Mouse (Mus musculus): ENCODE measurements at regions not wholly inside any gene's neighbourhood (a gene's known extent, or its start where the extent isn't known, plus 50 kb on each side); places are given as distances from the start of the nearest gene placed in this dataset.

GRCm38 (mm10) chr4:137181252-137181651 is 96.0 kb upstream of the Wnt4 start:
- Histone ChIP-seq H3K27ac (ENCODE audit: low read depth) (no peak overlapping the region), H3K4me2 (ENCODE audit: low read length) (no peak overlapping the region), H3K9me3 (ENCODE audit: control insufficient read depth, low read length) (no peaks in the 10 kb centered on the region), H3K36me3 (ENCODE audit: control insufficient read depth, insufficient read depth, low read length) (no peaks in the 10 kb centered on the region), H3K27me3 (replicated peaks; ENCODE audit: control insufficient read depth, insufficient read depth, low read length) (no peaks in the 10 kb centered on the region), H3K9ac (ENCODE audit: low read length) (no peak overlapping the region), H3K4me1 (replicated peaks; ENCODE audit: control insufficient read depth, insufficient read depth, low read length) (peaks cover 6% of the 10 kb centered on the region; the same call in 1 of the 2 replicates), H3K4me3 (ENCODE audit: low read depth, low read length) (no peak overlapping the region)
- ATAC-seq (replicated peaks; ENCODE audit: low FRiP score, low TSS enrichment, low read depth) = no peak
- no peak for DNase-seq (ENCODE audit: low spot score)
- WGBS = 38% methylated on average over 8 of the region's 8 CpGs

- no peak for ATAC-seq (replicated peaks; ENCODE audit: low FRiP score, low TSS enrichment, low read depth)
- no peak overlapping the region for H3K27ac ChIP-seq (ENCODE audit: low read depth)
- no peak overlapping the region for H3K4me3 ChIP-seq (ENCODE audit: low read depth, low read length)
- H3K9ac ChIP-seq (ENCODE audit: low read length) = no peak overlapping the region
- DNase-seq (ENCODE audit: low spot score) = no peak
- H3K27me3 ChIP-seq (replicated peaks; ENCODE audit: control insufficient read depth, insufficient read depth, low read length) = no peaks in the 10 kb centered on the region
- H3K36me3 ChIP-seq (ENCODE audit: control insufficient read depth, insufficient read depth, low read length) = no peaks in the 10 kb centered on the region
- no peak overlapping the region for H3K4me2 ChIP-seq (ENCODE audit: low read length)
- 77% methylated on average over 2 of the region's 2 CpGs for WGBS
- H3K9me3 ChIP-seq (ENCODE audit: control insufficient read depth, low read length) = no peaks in the 10 kb centered on the region
- peaks cover 6% of the 10 kb centered on the region; the same call in 1 of the 2 replicates for H3K4me1 ChIP-seq (replicated peaks; ENCODE audit: control insufficient read depth, insufficient read depth, low read length)
Measured at GRCm38 (mm10) chr4:137180083-137180482, 97.2 kb upstream of the Wnt4 start.

DNA sequence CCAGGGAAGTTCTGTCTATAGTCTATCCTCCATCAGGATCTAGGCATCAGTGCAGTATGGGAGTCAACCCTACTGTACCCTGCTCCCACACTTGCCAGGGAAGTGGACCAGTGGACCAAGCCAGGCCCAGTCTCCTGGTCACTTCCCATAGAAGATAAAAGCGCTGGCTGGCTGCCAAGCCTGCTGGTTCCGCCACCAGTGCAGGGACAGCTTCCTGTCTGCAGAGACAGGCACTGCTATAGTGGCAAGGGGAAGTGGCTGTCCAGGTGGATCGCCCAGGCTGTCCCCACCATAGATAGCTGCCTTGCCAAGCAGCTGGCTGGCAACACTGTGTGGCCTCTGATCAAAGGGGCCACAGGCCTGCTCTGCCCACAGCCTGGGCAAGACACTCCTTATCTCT is 98.5 kb upstream of the Wnt4 start:
- WGBS = 66% methylated on average over 3 of the region's 3 CpGs
- H3K27ac ChIP-seq (ENCODE audit: low read depth) = no peak overlapping the region
- ATAC-seq (replicated peaks; ENCODE audit: low FRiP score, low TSS enrichment, low read depth) (no peak), DNase-seq (ENCODE audit: low spot score) (no peak)
- H3K4me1 ChIP-seq (replicated peaks; ENCODE audit: control insufficient read depth, insufficient read depth, low read length) = 0 out of 2 replicates have a peak, but pooled peaks cover 3% of the 10 kb centered on the region
- H3K9me3 ChIP-seq (ENCODE audit: control insufficient read depth, low read length) = no peaks in the 10 kb centered on the region
- no peak overlapping the region for H3K4me3 ChIP-seq (ENCODE audit: low read depth, low read length)
- H3K9ac ChIP-seq (ENCODE audit: low read length) = no peak overlapping the region
- no peaks in the 10 kb centered on the region for H3K36me3 ChIP-seq (ENCODE audit: control insufficient read depth, insufficient read depth, low read length)
- no peak overlapping the region for H3K4me2 ChIP-seq (ENCODE audit: low read length)
- H3K27me3 ChIP-seq (replicated peaks; ENCODE audit: control insufficient read depth, insufficient read depth, low read length) = no peaks in the 10 kb centered on the region

- Histone ChIP-seq H3K9ac (ENCODE audit: low read length) (no peak overlapping the region), H3K4me2 (ENCODE audit: low read length) (peak overlapping the region; percentile 34), H3K36me3 (ENCODE audit: control insufficient read depth, insufficient read depth, low read length) (no peaks in the 10 kb centered on the region), H3K27me3 (replicated peaks; ENCODE audit: control insufficient read depth, insufficient read depth, low read length) (no peaks in the 10 kb centered on the region), H3K27ac (ENCODE audit: low read depth) (no peak overlapping the region), H3K4me3 (ENCODE audit: low read depth, low read length) (peak overlapping the region; percentile 12), H3K4me1 (replicated peaks; ENCODE audit: control insufficient read depth, insufficient read depth, low read length) (no peaks in the 10 kb centered on the region), H3K9me3 (ENCODE audit: control insufficient read depth, low read length) (no peaks in the 10 kb centered on the region)
- ATAC-seq (replicated peaks; ENCODE audit: low FRiP score, low TSS enrichment, low read depth) (peak; percentile 81), DNase-seq (ENCODE audit: low spot score) (no peak)
- 32% methylated on average over 9 of the region's 9 CpGs for WGBS
Measured at GRCm38 (mm10) chr4:137164933-137165332, 112.4 kb upstream of the Wnt4 start.

GRCm38 (mm10) chr4:137164429-137164828 is 112.9 kb upstream of the Wnt4 start:
- DNase-seq (ENCODE audit: low spot score) (peak; percentile 96), ATAC-seq (replicated peaks; ENCODE audit: low FRiP score, low TSS enrichment, low read depth) (peak; percentile 59; the same call in 1 of the 2 replicates)
- Histone ChIP-seq H3K36me3 (ENCODE audit: control insufficient read depth, insufficient read depth, low read length) (no peaks in the 10 kb centered on the region), H3K27me3 (replicated peaks; ENCODE audit: control insufficient read depth, insufficient read depth, low read length) (no peaks in the 10 kb centered on the region), H3K4me1 (replicated peaks; ENCODE audit: control insufficient read depth, insufficient read depth, low read length) (no peaks in the 10 kb centered on the region), H3K9ac (ENCODE audit: low read length) (no peak overlapping the region), H3K4me3 (ENCODE audit: low read depth, low read length) (peak overlapping the region; percentile 12), H3K27ac (ENCODE audit: low read depth) (no peak overlapping the region), H3K9me3 (ENCODE audit: control insufficient read depth, low read length) (no peaks in the 10 kb centered on the region), H3K4me2 (ENCODE audit: low read length) (peak overlapping the region; percentile 34)
- WGBS = 6% methylated on average over 12 of the region's 12 CpGs

DNA sequence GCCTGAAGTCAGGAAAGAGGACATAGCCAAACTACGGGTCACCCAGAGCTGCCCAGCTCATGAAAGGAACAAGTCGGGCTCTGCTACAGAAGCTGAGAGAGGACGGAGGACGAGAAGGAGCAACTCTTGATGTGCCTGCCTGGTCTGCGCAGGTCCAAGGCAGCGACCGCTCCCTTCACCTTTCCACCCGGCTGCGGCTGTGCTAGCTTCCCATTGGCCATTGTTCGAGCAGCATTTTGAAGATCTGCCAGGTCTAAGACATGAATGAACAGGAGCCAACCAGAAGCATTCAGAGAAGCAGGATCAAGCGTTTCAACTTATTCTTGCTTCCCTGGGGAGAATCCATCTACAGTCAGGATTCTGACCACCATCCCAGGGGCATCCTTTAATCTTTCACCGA is 113.3 kb upstream of the Wnt4 start:
- WGBS = 66% methylated on average over 12 of the region's 12 CpGs
- Histone ChIP-seq H3K4me3 (ENCODE audit: low read depth, low read length) (no peak overlapping the region), H3K27me3 (replicated peaks; ENCODE audit: control insufficient read depth, insufficient read depth, low read length) (no peaks in the 10 kb centered on the region), H3K4me2 (ENCODE audit: low read length) (no peak overlapping the region), H3K27ac (ENCODE audit: low read depth) (no peak overlapping the region), H3K9ac (ENCODE audit: low read length) (no peak overlapping the region), H3K9me3 (ENCODE audit: control insufficient read depth, low read length) (no peaks in the 10 kb centered on the region), H3K36me3 (ENCODE audit: control insufficient read depth, insufficient read depth, low read length) (no peaks in the 10 kb centered on the region), H3K4me1 (replicated peaks; ENCODE audit: control insufficient read depth, insufficient read depth, low read length) (no peaks in the 10 kb centered on the region)
- DNase-seq (ENCODE audit: low spot score) (no peak), ATAC-seq (replicated peaks; ENCODE audit: low FRiP score, low TSS enrichment, low read depth) (no peak)

DNA sequence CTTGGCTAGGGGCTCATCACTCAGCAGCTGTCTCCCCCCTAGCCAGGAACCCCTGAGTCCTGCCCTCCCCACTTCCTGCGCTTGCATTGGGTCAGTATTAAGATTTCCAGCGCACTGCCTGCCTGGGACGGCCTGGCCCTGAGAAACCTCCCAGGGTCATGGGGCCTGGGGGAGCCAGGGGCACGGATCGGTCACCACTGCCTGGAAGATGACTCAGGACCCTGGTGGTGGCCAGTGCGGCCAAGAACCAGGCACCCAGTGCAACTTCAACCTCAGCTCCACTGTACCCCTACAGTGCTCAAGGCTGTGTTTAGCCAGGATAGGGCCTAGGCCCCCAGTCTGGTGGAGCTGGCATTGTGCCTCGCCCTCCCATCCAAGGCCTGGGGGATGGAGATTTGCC is 111.9 kb upstream of the Zbtb40 start:
- H3K27me3 ChIP-seq (replicated peaks; ENCODE audit: control insufficient read depth, insufficient read depth, low read length) = no peaks in the 10 kb centered on the region
- no peaks in the 10 kb centered on the region for H3K36me3 ChIP-seq (ENCODE audit: control insufficient read depth, insufficient read depth, low read length)
- no peak overlapping the region for H3K9ac ChIP-seq (ENCODE audit: low read length)
- H3K27ac ChIP-seq (ENCODE audit: low read depth) = no peak overlapping the region
- H3K4me3 ChIP-seq (ENCODE audit: low read depth, low read length) = no peak overlapping the region
- ATAC-seq (replicated peaks; ENCODE audit: low FRiP score, low TSS enrichment, low read depth) = no peak
- 0 out of 2 replicates have a peak, but pooled peaks cover 2% of the 10 kb centered on the region for H3K4me1 ChIP-seq (replicated peaks; ENCODE audit: control insufficient read depth, insufficient read depth, low read length)
- WGBS = 59% methylated on average over 7 of the region's 7 CpGs
- H3K9me3 ChIP-seq (ENCODE audit: control insufficient read depth, low read length) = no peaks in the 10 kb centered on the region
- H3K4me2 ChIP-seq (ENCODE audit: low read length) = no peak overlapping the region
- DNase-seq (ENCODE audit: low spot score) = no peak

DNA sequence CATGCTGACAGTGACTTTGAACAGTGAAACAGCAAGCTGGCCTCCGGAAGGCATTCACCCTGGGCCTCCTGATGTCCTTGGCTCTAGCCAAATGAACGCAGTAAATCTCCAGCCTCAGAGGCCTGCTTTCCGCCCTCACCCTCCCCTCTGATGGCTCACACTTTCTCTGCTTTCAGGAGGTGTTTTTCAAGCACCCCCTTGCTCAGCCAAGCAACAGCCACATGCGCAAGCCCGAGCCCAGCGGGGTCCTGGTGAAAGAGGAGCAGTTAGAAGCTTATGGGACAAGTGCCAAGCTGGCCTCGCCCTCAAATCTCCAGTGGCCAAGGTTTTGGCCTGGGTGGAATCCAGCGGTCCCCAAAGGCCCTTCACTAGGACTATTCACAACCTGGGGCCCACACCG is 109.6 kb upstream of the Zbtb40 start:
- Histone ChIP-seq H3K36me3 (ENCODE audit: control insufficient read depth, insufficient read depth, low read length) (no peaks in the 10 kb centered on the region), H3K27ac (ENCODE audit: low read depth) (no peak overlapping the region), H3K9ac (ENCODE audit: low read length) (no peak overlapping the region), H3K4me2 (ENCODE audit: low read length) (no peak overlapping the region), H3K9me3 (ENCODE audit: control insufficient read depth, low read length) (no peaks in the 10 kb centered on the region), H3K4me1 (replicated peaks; ENCODE audit: control insufficient read depth, insufficient read depth, low read length) (0 out of 2 replicates have a peak, but pooled peaks cover 2% of the 10 kb centered on the region), H3K4me3 (ENCODE audit: low read depth, low read length) (no peak overlapping the region), H3K27me3 (replicated peaks; ENCODE audit: control insufficient read depth, insufficient read depth, low read length) (no peaks in the 10 kb centered on the region)
- ATAC-seq (replicated peaks; ENCODE audit: low FRiP score, low TSS enrichment, low read depth) (no peak), DNase-seq (ENCODE audit: low spot score) (no peak)
- 70% methylated on average over 9 of the region's 9 CpGs for WGBS

DNA sequence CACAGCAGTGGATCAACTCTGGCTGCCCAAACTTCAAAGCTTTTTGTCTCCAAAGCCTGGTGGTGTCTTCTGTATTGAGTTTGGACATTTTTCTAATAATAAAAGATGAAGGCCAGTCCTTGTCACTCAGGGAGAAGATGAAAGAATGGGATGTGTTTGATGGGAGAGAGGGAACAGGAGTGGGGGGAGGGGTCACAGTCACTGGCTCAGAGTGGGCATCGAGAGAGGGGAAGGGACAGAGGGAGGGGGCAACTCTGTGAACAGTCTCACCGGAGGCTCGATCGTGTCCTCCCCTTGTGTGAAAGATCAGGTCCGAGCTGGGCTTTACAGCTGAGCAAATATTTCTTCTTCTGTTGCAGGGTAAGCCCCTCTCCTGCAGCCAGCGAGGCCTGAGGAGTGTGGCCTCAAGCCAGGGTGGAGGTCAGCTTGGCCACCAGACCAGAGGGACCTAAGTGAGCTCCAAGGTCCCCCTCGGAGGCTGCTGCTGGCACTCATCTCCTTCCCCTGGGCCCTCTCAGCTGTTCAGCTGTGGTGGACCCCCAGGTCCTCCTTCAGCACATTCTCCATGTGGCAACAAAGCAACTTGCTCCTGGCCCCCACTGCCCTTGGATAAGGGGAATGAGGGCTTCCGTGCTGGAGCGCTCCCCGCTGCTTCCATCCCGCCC is 108.0 kb upstream of the Zbtb40 start:
- no peak overlapping the region for H3K27ac ChIP-seq (ENCODE audit: low read depth)
- DNase-seq (ENCODE audit: low spot score) = no peak
- H3K36me3 ChIP-seq (ENCODE audit: control insufficient read depth, insufficient read depth, low read length) = no peaks in the 10 kb centered on the region
- 65% methylated on average over 11 of the region's 11 CpGs for WGBS
- H3K4me1 ChIP-seq (replicated peaks; ENCODE audit: control insufficient read depth, insufficient read depth, low read length) = 0 out of 2 replicates have a peak, but pooled peaks cover 2% of the 10 kb centered on the region
- no peak overlapping the region for H3K4me2 ChIP-seq (ENCODE audit: low read length)
- no peaks in the 10 kb centered on the region for H3K9me3 ChIP-seq (ENCODE audit: control insufficient read depth, low read length)
- no peak overlapping the region for H3K4me3 ChIP-seq (ENCODE audit: low read depth, low read length)
- no peaks in the 10 kb centered on the region for H3K27me3 ChIP-seq (replicated peaks; ENCODE audit: control insufficient read depth, insufficient read depth, low read length)
- no peak for ATAC-seq (replicated peaks; ENCODE audit: low FRiP score, low TSS enrichment, low read depth)
- H3K9ac ChIP-seq (ENCODE audit: low read length) = no peak overlapping the region
